24 mouse cellular contexts compared by ENCODE assay signal in genomic region chr11:47524845-47525244, GRCm38 (mm10).
DNase-seq lines count a peak whose midpoint lies in the region; ATAC-seq and TF ChIP-seq lines count a peak whose summit lies in the region.
"Had no signal": no experiment of that assay in that cellular context is flagged by ENCODE, and none has a peak within 500 bp of the region (broad histone marks: within the 10 kb centered on the region; RNA-seq: fewer than 3 reads in every experiment).

No protein-coding gene starts in this region.

- no peak overlapping the region for H3K4me2 ChIP-seq in kidney, postnatal 0 days (ENCODE audit: low read length)
- no peak overlapping the region for H3K4me2 ChIP-seq in midbrain, embryonic 14.5 days (ENCODE audit: low read length)
- H3K4me2 ChIP-seq in midbrain, embryonic 16.5 days (ENCODE audit: low read length): no peak overlapping the region
- H3K4me2 ChIP-seq: embryonic facial prominence, embryonic 15.5 days; forebrain, embryonic 13.5 days; heart, embryonic 13.5 days; hindbrain, embryonic 15.5 days had no signal

- WGBS in kidney, postnatal 0 days: 48% methylated on average over 1 of the region's 1 CpGs
- 5% methylated on average over 1 of the region's 1 CpGs for WGBS in midbrain, embryonic 14.5 days
- 0% methylated on average over 1 of the region's 1 CpGs for WGBS in midbrain, embryonic 16.5 days

- H3K9me3 ChIP-seq in kidney, postnatal 0 days (replicated peaks; ENCODE audit: low read length): no peaks in the 10 kb centered on the region
- H3K9me3 ChIP-seq in midbrain, embryonic 14.5 days (ENCODE audit: control insufficient read depth, low read length): no peaks in the 10 kb centered on the region
- H3K9me3 ChIP-seq in midbrain, embryonic 16.5 days (replicated peaks; ENCODE audit: control insufficient read depth, low read length, poor library complexity, severe bottlenecking): no peaks in the 10 kb centered on the region
- H3K9me3 ChIP-seq: embryonic facial prominence, embryonic 15.5 days; forebrain, embryonic 13.5 days; heart, embryonic 13.5 days; hindbrain, embryonic 15.5 days had no signal

- H3K27me3 ChIP-seq in kidney, postnatal 0 days (ENCODE audit: insufficient read depth, low read length): no peaks in the 10 kb centered on the region
- no peaks in the 10 kb centered on the region for H3K27me3 ChIP-seq in midbrain, embryonic 14.5 days (ENCODE audit: control insufficient read depth, insufficient read depth, low read length)
- H3K27me3 ChIP-seq in midbrain, embryonic 16.5 days (ENCODE audit: control insufficient read depth, insufficient read depth, low read depth, low read length): no peaks in the 10 kb centered on the region
- H3K27me3 ChIP-seq: embryonic facial prominence, embryonic 15.5 days; forebrain, embryonic 13.5 days; heart, embryonic 13.5 days; hindbrain, embryonic 15.5 days had no signal

- H3K9ac ChIP-seq in kidney, postnatal 0 days (ENCODE audit: low read depth, low read length): no peak overlapping the region
- H3K9ac ChIP-seq in midbrain, embryonic 14.5 days (replicated peaks; ENCODE audit: low read length): no peak overlapping the region
- no peak overlapping the region for H3K9ac ChIP-seq in midbrain, embryonic 16.5 days (ENCODE audit: low read depth, low read length)
- H3K9ac ChIP-seq: embryonic facial prominence, embryonic 15.5 days; forebrain, embryonic 13.5 days; heart, embryonic 13.5 days; hindbrain, embryonic 15.5 days had no signal

- H3K27ac ChIP-seq in kidney, postnatal 0 days: no peak overlapping the region
- no peak overlapping the region for H3K27ac ChIP-seq in midbrain, embryonic 14.5 days (replicated peaks; ENCODE audit: low read depth, low read length)
- H3K27ac ChIP-seq in midbrain, embryonic 16.5 days (ENCODE audit: low read length): no peak overlapping the region
- H3K27ac ChIP-seq: embryonic facial prominence, embryonic 15.5 days; forebrain, embryonic 13.5 days; gastrocnemius, adult 2 months; heart, embryonic 13.5 days; hindbrain, embryonic 15.5 days had no signal

- DNase-seq in embryo, embryonic 10 days (ENCODE audit: low spot score): peak; percentile 30
- no peak for DNase-seq in embryo, embryonic 9.5 days (ENCODE audit: extremely low spot score)
- peak; percentile 2 for DNase-seq in kidney, postnatal 0 days (ENCODE audit: low spot score)
- no peak for DNase-seq in kidney, adult 8-10 months
- DNase-seq in midbrain, embryonic 14.5 days: peak; percentile 33
- DNase-seq in embryo, embryonic 11 days: peak; percentile 34
- DNase-seq in layer of hippocampus, adult 8-10 months (ENCODE audit: low spot score in 2 of 2): no peak
- DNase-seq: adrenal gland, postnatal 14 days; B cell, adult 2 months; cerebellum, adult 18-20 months; cerebellum, adult 9-11 months; cerebellum, postnatal 36 days; gastrocnemius, adult 2 months; gastrocnemius, postnatal 25 days; heart, postnatal 36 days had no signal

- H3K36me3 ChIP-seq in kidney, postnatal 0 days (ENCODE audit: insufficient read depth, low read length): no peaks in the 10 kb centered on the region
- no peaks in the 10 kb centered on the region for H3K36me3 ChIP-seq in midbrain, embryonic 14.5 days (ENCODE audit: control insufficient read depth, insufficient read depth, low read length)
- no peaks in the 10 kb centered on the region for H3K36me3 ChIP-seq in midbrain, embryonic 16.5 days (ENCODE audit: control insufficient read depth, insufficient read depth, low read length)
- H3K36me3 ChIP-seq: embryonic facial prominence, embryonic 15.5 days; G1E; heart, embryonic 13.5 days; hindbrain, embryonic 15.5 days had no signal

- no peak for ATAC-seq in kidney, postnatal 0 days (replicated peaks; ENCODE audit: low FRiP score, low read depth)
- no peak for ATAC-seq in midbrain, embryonic 14.5 days (ENCODE audit: low FRiP score, low TSS enrichment)
- ATAC-seq in midbrain, embryonic 16.5 days: no peak
- ATAC-seq: activated CD4-positive, CD25-positive, alpha-beta regulatory T cell, adult 4 months; CD4-positive, CD25-positive, alpha-beta regulatory T cell, adult 4 months; forebrain, embryonic 13.5 days had no signal

- H3K4me1 ChIP-seq in kidney, postnatal 0 days (replicated peaks; ENCODE audit: insufficient read depth, low read length): no peaks in the 10 kb centered on the region
- no peaks in the 10 kb centered on the region for H3K4me1 ChIP-seq in midbrain, embryonic 14.5 days (ENCODE audit: control insufficient read depth, insufficient read depth, low read length)
- no peaks in the 10 kb centered on the region for H3K4me1 ChIP-seq in midbrain, embryonic 16.5 days (ENCODE audit: control insufficient read depth, insufficient read depth, low read length)
- H3K4me1 ChIP-seq: embryonic facial prominence, embryonic 15.5 days; heart, embryonic 13.5 days; hindbrain, embryonic 15.5 days had no signal

- TF ChIP-seq CTCF in kidney, postnatal 0 days (IDR thresholded peaks at IDR 0.05; ENCODE audit: low read depth): no peak

- H3K4me3 ChIP-seq in kidney, postnatal 0 days (replicated peaks; ENCODE audit: low read depth, low read length): no peak overlapping the region
- H3K4me3 ChIP-seq in midbrain, embryonic 14.5 days (replicated peaks; ENCODE audit: low read depth, low read length): no peak overlapping the region
- H3K4me3 ChIP-seq in midbrain, embryonic 16.5 days (ENCODE audit: low read depth, low read length): no peak overlapping the region
- H3K4me3 ChIP-seq: embryonic facial prominence, embryonic 15.5 days; erythroblast, embryonic 14.5 days; forebrain, embryonic 13.5 days; gastrocnemius, adult 2 months; heart, embryonic 13.5 days; hindbrain, embryonic 15.5 days had no signal

Comparison
In these comparisons a context has a peak if more than half of its experiments do, and no peak if none do; other contexts are left out.
1. DNase-seq: peak in embryo, embryonic 10 days (single experiment), kidney, postnatal 0 days (single experiment), midbrain, embryonic 14.5 days (single experiment) and embryo, embryonic 11 days (single experiment); none in embryo, embryonic 9.5 days (single experiment), kidney, adult 8-10 months (0 of 2) and layer of hippocampus, adult 8-10 months (0 of 2).